Mouse (Mus musculus): Measurements from ENCODE around the gene Egfem1.

Egfem1 gene

GRCm38 (mm10) chr3:29134509-29134908 is 52.7 kb downstream of the Egfem1 start:
- in situ Hi-C loops (cut with MboI; ENCODE audit: low sequenced_read_pairs): no loop called here

- in situ Hi-C loops (cut with MboI; ENCODE audit: low sequenced_read_pairs): no loop called here
These were observed 53.6 kb downstream of the Egfem1 start for GRCm38 (mm10) chr3:29135176-29136064.

GRCm38 (mm10) chr3:29136065-29136955 is 54.5 kb downstream of the Egfem1 start:
- in situ Hi-C loops (cut with MboI; ENCODE audit: low sequenced_read_pairs): no loop called here

- in situ Hi-C loops (cut with MboI; ENCODE audit: low sequenced_read_pairs): no loop called here
These were observed 86.6 kb downstream of the Egfem1 start for GRCm38 (mm10) chr3:29168401-29168800.

- in situ Hi-C loops (cut with MboI; ENCODE audit: low sequenced_read_pairs): no loop called here
These were observed 87.2 kb downstream of the Egfem1 start for GRCm38 (mm10) chr3:29169003-29169402.

GRCm38 (mm10) chr3:29176991-29177390 is 95.2 kb downstream of the Egfem1 start:
- in situ Hi-C loops (cut with MboI; ENCODE audit: low sequenced_read_pairs): no loop called here

GRCm38 (mm10) chr3:29182988-29183387 is 101.2 kb downstream of the Egfem1 start:
- in situ Hi-C loops (cut with MboI; ENCODE audit: low sequenced_read_pairs): no loop called here

- in situ Hi-C loops (cut with MboI; ENCODE audit: low sequenced_read_pairs): no loop called here
These were observed 101.9 kb downstream of the Egfem1 start for GRCm38 (mm10) chr3:29183615-29184198.

GRCm38 (mm10) chr3:29184486-29185241 is 102.8 kb downstream of the Egfem1 start:
- in situ Hi-C loops (cut with MboI; ENCODE audit: low sequenced_read_pairs): no loop called here

- in situ Hi-C loops (cut with MboI; ENCODE audit: low sequenced_read_pairs): no loop called here
These were observed 108.4 kb downstream of the Egfem1 start for GRCm38 (mm10) chr3:29190263-29190662.

- in situ Hi-C loops (cut with MboI; ENCODE audit: low sequenced_read_pairs): no loop called here
These were observed 116.1 kb downstream of the Egfem1 start for GRCm38 (mm10) chr3:29197727-29198512.

GRCm38 (mm10) chr3:29200601-29201000 is 118.8 kb downstream of the Egfem1 start:
- in situ Hi-C loops (cut with MboI; ENCODE audit: low sequenced_read_pairs): no loop called here

GRCm38 (mm10) chr3:29202536-29202935 is 120.7 kb downstream of the Egfem1 start:
- in situ Hi-C loops (cut with MboI; ENCODE audit: low sequenced_read_pairs): no loop called here

GRCm38 (mm10) chr3:29222414-29222813 is 140.6 kb downstream of the Egfem1 start:
- in situ Hi-C loops (cut with MboI; ENCODE audit: low sequenced_read_pairs): no loop called here

GRCm38 (mm10) chr3:29229712-29230111 is 147.9 kb downstream of the Egfem1 start:
- in situ Hi-C loops (cut with MboI; ENCODE audit: low sequenced_read_pairs): no loop called here

GRCm38 (mm10) chr3:29235477-29235876 is 153.7 kb downstream of the Egfem1 start:
- in situ Hi-C loops (cut with MboI; ENCODE audit: low sequenced_read_pairs): no loop called here

- in situ Hi-C loops (cut with MboI; ENCODE audit: low sequenced_read_pairs): no loop called here
These were observed 154.7 kb downstream of the Egfem1 start for GRCm38 (mm10) chr3:29236517-29236916.

- in situ Hi-C loops (cut with MboI; ENCODE audit: low sequenced_read_pairs): no loop called here
These were observed 161.8 kb downstream of the Egfem1 start for GRCm38 (mm10) chr3:29243600-29243999.

GRCm38 (mm10) chr3:29291633-29292032 is 209.8 kb downstream of the Egfem1 start:
- in situ Hi-C loops (cut with MboI; ENCODE audit: low sequenced_read_pairs): no loop called here

GRCm38 (mm10) chr3:29292251-29292650 is 210.4 kb downstream of the Egfem1 start:
- in situ Hi-C loops (cut with MboI; ENCODE audit: low sequenced_read_pairs): no loop called here
